Mouse (Mus musculus): ENCODE measurements around the gene Bcl7a.

Bcl7a gene

DNA sequence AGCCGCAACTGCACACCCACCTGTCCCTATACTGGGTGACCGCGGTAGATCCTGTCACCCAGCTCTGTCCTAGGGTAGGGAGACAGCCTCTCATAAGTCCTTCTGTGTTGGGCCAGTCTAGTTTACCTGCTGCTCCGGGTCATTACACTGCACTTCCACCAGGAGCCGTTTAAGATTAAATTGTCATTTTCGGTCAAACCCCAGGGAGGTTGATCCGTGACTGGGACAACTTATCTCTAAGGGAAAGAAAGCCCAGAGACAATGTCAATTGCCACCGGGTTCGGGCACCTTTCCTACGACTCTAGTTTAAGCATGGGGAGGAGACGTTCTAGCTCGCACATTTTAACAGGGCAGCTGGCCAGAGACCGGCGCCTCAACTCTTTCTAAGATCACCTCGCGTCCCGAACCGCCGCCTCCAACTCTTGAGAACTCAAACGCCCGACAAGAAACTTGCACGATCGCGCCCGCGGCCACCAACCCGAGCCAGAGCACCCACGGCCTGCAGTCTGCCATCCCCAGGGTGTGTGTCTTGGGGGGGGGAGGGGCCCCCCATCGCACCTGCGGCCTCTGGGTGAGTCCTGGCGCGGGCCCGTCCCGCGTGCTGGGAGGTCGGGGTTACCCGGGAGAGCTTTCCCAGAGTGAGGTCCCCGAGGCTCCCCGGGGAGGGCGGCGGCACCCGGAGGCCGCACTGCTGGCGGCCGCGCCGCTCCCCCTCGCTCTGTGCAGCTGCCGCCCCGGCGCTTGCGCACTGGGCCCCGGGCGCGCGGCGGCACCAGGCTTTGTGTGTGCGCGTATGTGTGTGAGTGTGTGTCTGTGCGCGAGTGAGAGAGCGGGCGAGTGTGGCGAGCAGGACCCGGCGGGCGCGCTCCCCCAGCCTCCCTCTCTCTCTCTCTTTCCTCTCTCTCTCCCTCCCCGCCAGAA is at the start of gene Bcl7a:
Gene Bcl7a (plus strand): TSS at position 128 of the 921 bp plus-strand sequence.
- DNase-seq (ENCODE audit: low spot score) = peak; percentile 90

GRCm38 (mm10) chr5:123294653-123295052 is 49.0 kb upstream of the Bcl7a start:
- DNase-seq (ENCODE audit: low spot score) = no peak

- no peak for DNase-seq (ENCODE audit: low spot score)
These were observed 47.3 kb upstream of the Bcl7a start for GRCm38 (mm10) chr5:123296224-123296806.

- no peak for DNase-seq (ENCODE audit: low spot score)
These were observed 46.5 kb upstream of the Bcl7a start for GRCm38 (mm10) chr5:123296972-123297754.

GRCm38 (mm10) chr5:123297830-123298229 is 45.8 kb upstream of the Bcl7a start:
- no peak for DNase-seq (ENCODE audit: low spot score)

GRCm38 (mm10) chr5:123298526-123298925 is 45.1 kb upstream of the Bcl7a start:
- no peak for DNase-seq (ENCODE audit: low spot score)

- no peak for DNase-seq (ENCODE audit: low spot score)
These were observed 43.1 kb upstream of the Bcl7a start for GRCm38 (mm10) chr5:123300496-123301034.

DNA sequence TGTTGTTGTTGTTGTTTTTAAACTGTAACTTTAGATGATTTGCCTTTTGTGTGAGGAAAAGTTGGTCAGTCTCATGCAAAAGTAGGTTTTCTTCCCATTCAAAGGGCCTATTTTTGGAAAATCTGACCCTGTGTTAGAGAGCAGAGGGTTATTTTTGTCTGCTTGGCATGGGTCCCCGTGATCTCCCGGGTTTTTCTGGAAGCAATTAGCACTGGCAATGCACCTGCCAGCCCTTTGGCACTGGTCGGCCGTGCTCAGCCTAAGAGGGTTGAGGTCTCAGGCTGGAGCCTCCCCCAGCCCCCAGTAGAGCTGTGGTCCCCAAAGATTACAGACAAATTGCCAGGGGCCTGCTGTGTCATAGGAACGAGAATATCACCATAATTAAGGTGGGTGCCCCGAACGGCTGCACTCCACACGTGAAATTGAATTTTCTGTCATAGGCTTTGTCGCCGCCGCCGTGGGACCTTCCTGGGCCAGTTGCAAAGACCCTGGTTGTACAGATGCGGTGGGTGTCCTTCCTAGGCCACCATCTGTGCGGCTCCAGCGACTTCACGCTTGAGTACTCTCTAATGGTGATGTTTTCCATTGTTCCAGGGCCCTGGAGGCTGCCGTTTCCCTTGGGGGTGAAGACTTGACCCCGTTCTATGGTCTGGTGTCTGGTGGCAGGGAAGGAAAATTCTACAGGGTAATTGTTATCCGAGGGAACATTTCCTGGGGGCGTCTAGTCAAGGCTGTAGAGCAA is 41.7 kb upstream of the Bcl7a start:
- DNase-seq (ENCODE audit: low spot score) = no peak

GRCm38 (mm10) chr5:123307630-123308282 is 35.9 kb upstream of the Bcl7a start:
- no peak for DNase-seq (ENCODE audit: low spot score)

- DNase-seq (ENCODE audit: low spot score) = no peak
These were observed 33.8 kb upstream of the Bcl7a start for GRCm38 (mm10) chr5:123309816-123310215.

- no peak for DNase-seq (ENCODE audit: low spot score)
These were observed 33.4 kb upstream of the Bcl7a start for GRCm38 (mm10) chr5:123310221-123310620.

GRCm38 (mm10) chr5:123313058-123313630 is 30.5 kb upstream of the Bcl7a start:
- DNase-seq (ENCODE audit: low spot score) = no peak

- no peak for DNase-seq (ENCODE audit: low spot score)
These were observed 29.7 kb upstream of the Bcl7a start for GRCm38 (mm10) chr5:123313851-123314380.

- DNase-seq (ENCODE audit: low spot score) = no peak
These were observed 28.3 kb upstream of the Bcl7a start for GRCm38 (mm10) chr5:123315219-123315866.

DNA sequence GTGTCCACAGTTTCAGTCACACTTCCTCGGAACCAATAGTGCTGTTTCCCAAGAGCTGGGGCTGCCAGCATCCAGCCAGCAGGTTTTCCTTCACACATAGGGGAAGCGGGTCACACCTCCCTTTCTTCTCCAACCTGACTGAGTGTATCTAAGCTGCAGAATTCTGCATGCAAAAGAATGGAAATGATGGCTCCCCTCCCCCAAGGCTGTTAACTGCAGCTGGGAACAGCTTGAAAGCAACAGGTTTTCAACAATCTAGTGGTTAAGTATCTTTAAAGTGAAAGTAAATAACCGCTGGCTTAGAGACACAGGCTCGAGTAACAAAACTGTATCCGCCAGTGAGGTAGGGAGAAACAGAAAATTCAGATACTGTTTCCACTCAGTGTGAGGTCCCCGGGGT is 25.6 kb upstream of the Bcl7a start:
- DNase-seq (ENCODE audit: low spot score) = no peak

GRCm38 (mm10) chr5:123320136-123320535 is 23.5 kb upstream of the Bcl7a start:
- DNase-seq (ENCODE audit: low spot score) = no peak

DNA sequence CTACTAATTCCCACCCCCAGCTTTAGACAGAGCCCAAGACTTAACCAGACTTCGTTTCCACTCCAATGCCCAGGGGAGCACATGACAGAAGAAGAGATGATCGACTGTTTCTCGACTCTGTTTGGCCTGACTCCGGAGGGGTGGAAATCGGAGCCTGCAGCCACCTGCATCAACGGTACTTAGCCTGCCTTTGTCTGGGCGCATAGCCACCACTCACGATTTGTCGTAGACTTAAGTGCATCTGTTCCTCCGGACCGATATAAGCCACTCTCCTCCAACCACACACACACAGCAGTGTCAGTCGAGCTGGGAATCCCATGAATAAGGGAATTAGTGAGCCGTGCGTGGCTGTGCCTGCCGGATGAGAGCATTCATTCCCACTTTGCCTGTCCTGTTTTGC is 19.4 kb upstream of the Bcl7a start:
- no peak for DNase-seq (ENCODE audit: low spot score)

DNA sequence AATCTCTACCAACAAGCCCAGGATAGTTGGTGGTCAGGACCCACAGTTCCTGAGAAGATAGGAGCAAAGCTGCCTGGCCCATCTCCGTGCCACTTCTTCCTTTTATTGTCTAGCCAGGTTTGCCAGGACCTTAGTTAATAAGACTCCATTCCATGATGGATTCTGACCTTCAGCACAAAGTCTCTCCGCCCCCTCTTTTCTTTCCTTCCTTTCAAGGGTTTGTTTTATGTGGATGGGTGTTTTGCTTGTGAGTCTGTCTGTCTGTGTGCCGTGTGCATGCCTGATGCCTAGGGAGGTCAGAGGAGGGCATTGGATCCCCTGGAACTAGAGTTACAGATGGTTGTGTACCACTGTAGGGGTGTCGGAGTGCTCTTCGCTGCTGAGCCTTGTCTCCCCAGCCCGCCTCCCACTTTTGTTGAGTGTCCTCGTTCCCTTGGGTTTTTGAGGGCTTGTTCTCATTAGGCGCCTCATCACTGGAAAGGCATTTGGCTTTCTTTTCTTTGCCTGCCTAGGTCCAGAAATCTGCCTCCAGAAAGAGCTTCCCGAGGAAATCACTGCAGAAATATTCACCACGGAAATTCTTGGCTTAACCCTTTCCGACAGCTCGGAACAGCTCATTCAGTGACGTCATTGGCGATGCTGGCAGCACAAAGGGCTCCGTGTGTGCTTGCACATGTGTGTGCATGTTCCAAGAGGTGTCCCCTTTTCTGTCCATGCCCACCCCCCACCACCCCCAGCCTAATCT is 17.5 kb upstream of the Bcl7a start:
- no peak for DNase-seq (ENCODE audit: low spot score)

- DNase-seq (ENCODE audit: low spot score) = no peak
These were observed 16.9 kb upstream of the Bcl7a start for GRCm38 (mm10) chr5:123326751-123327148.
